Mouse (Mus musculus) ovary, postnatal 36 days (tissue): ENCODE measurements around the gene Gm7102.
"Not testable (repeated sequence)": the region's sequence is repeated elsewhere in the genome, so short reads cannot be mapped to it uniquely, and the experiment has no call there.

Source experiments
- DNase-seq: peaks from one replicate; pipeline ENCODE4 v3.0.0; 2022; ENCODE audit warnings: low spot score, mixed read lengths

Gene Gm7102

DNA sequence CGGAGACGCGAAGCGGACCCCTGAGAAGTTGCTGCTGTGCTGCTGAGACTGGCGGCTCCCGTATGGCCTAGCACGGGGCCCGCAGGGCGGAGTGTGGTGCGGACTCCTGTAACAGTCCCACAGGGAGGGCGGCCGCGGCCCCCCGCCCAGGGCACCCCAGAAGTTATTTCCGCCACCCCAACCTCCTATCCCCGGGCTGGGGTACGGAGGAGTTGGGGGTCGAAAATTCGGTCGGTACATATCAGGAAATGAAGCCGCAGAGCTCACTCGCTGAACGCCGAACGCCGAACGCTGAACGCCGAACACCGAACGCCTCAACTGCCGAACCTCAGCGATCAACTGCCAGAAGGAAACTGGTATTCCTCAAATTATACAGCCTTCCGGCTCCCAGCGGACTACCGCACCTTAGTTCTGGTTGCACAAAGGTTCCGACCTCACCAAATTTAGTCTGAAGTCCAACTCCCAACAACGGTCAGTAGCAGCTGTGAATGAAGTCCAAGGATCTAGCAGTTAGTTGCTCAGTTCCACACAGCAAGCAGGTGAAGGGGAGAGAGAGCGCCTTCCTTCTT lies at the start of gene Gm7102:
TSS of gene Gm7102 (minus strand) at position 554 of the 569 bp plus-strand sequence.
- no peak for DNase-seq

DNA sequence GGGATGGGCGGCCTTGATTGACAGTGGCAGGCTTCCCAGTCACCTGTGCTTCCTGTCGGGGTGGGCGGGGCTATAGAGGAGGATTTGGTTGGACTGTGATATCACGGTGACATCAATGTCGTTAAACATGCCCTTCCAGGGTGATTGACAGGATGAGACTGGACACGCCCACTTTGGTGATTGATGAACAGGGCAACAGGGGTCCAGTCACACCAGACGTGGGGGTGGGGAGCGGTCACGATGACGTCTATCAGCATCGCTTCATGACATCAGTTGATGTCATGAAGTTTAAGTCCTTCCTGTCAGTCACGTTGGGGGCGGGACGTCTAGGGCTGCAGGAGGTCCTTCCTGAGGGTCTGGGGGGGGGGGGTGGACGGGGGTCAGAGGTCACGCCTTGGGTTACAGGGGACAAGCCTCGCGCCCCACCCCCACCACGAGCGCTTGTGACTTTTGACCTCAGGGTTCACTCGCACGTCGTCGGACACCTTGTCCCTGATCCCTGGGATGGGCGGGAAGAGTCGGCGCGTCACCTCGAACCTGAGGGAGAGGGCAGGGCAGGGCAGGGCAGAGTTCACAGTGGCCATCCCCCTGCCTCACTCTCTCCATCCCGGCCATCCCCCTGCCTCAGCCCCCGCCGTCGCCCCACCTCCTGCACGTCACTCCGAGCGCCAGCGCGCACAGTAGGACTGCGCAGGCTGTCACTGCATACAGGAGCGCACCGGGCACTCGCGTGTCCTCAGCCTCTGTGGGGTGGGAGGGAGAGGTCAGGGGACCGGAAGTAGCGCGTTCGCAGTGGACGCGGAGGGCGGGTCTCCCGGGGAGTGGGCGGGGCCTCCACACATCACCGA lies 48.8 kb upstream of the Gm7102 start:
- DNase-seq, result no peak

DNA sequence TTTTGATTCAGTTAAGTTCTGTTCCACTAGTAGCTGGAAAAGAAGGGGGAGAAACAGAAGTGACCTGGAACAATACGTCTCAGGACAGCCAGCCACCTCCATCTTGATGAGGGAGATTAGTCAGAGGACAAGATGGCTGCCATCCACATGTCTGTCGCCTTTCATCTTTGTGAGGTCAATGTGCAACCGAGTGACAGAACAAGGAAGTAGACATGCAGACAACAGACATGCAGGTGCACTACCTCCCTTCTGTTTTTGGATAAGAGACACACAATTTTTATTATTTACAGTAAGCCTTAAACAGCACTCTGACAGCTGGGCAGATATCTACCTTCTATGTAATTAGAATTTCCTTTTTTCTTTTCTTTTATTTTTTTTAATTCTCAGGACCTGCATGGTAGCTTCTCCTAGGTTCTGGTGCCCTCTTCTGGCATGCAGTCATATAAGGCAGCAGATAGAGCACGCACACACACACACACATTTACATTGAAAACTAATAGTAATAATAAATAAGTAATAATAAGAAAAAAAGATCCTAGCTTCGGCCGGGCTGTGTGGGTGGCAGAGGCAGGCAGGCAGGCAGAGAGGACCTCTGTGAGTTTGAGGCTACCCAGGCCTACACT lies 47.7 kb upstream of the Gm7102 start:
- DNase-seq, result no peak

DNA sequence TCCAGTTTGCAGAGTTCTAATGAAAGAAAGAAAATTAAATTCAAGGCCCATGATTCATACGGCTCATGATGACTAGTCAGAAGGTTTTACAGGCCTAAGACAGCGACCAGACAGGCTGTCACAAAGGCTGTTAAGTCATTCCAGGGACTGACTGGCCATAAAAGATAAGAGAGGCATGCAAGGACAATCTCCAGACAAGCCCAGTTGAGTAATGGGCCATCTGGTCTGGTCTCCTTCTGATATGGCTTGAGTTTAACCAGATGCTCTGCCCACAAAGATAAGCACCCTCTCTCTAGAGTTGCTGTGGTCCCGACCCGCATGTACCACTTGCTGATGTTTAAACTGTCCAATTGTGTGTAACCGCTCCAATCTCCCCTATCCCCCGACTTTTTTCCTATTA lies 31.4 kb upstream of the Gm7102 start:
- not testable (repeated sequence) for DNase-seq

DNA sequence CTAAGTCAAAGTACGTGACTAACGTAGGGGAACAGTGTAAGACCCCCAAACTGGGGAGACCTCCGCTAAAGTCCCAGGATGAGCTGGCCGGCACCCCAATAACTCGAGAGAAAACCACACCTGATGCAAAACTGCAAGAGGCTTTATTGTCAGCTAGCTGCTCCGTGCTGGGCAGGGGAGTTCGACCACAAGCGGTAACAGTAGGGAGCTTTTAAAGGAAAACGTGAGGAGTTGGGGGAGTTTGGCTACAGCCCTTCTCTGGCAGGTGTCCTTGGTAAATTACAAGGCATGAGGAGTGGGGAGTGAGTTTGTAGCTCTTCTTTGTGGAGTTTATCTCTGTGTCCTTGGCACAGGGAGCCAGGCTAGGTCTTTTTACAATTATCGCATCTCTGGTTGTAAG lies 23.7 kb upstream of the Gm7102 start:
- DNase-seq, result peak; percentile 42

DNA sequence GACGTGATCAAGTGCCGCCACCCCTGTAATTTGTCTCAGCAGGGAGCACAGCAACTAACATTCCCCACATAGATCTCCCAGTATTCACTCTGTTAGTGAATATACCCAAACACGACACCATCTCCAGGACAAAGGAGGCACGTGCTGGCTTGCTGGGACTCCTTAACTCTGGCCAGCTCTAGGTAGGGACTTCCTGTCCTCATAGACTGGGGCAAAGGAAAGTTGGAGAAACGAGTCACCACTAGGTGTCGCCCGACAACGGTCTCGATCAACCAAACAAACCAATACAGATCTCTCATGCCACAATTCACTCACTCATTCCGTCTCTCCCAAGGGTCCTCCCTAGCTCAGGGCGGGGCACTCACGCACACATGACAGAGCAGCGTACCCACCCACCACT lies 23.2 kb upstream of the Gm7102 start:
- DNase-seq, result peak; percentile 80

DNA sequence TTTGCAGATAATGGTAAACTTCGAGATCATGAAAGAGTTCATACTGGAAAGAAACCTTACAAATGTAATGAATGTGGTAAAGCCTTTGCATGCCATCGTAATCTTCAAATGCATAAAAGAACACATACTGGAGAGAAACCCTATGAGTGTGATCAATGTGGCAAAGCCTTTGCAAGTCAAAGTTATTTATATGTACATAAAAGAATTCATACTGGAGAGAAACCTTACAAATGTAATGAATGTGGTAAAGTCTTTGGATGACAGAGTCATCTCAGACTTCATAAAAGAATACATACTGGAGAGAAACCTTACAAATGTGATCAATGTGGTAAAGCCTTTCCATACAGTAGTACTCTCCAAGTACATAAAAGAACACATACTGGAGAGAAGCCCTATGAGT lies 7.5 kb upstream of the Gm7102 start, which contains the start of gene Gm6020:
TSS of gene Gm6020 (plus strand) at position 301 of the 400 bp plus-strand sequence.
- not testable (repeated sequence) for DNase-seq

DNA sequence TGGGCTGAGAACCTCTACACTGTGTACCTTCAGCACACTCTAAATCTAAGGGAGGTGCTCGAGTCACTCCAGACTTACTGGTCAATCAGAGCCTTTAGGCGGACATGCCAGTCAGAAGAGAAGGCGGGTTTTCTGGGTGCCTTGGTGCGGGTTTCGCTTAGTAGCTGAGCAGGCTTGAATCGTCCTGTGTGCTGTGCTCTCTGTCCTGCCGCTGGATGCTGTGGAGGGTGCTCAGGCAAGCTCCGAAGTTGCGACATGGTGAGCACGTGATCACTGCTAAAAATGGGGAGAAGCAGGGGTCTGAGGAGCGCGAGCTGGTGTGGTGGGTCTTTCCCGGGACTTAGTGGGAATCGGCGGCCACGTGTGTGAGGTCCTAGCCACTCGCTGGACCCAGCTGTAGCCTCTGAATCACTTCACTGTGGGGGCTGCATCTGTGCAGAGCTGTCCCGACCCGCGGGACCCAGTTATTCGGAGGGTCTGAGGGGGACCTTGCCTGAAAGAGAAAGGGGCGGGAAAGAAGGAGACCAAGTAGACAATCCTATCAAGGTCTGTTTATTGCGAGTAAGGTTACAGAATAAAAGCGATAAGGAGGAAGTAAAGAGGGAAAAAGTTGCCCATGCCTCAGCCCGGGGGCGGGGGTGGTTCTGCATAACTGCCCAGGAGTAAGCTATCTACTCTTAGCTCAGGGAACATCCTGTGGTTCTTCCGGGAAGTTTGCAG lies 24.2 kb downstream of the Gm7102 start:
- peak; percentile 28 for DNase-seq

DNA sequence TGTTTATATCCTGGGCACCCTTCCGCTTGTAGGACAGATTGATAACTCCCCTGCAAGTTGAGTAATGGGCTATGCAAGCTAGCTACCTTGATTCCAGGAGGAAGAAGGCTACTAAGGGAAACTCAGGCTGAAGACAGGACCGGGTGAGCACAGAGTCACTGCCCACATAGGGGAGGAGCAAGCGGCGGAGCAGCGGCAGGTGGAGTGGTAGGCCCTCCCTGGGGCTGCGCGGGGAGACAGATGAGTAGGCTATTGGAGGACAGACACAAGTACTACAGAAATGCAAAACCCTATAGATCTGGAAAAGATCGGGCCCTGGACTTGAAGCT lies 24.8 kb downstream of the Gm7102 start:
- DNase-seq, result peak; percentile 43

DNA sequence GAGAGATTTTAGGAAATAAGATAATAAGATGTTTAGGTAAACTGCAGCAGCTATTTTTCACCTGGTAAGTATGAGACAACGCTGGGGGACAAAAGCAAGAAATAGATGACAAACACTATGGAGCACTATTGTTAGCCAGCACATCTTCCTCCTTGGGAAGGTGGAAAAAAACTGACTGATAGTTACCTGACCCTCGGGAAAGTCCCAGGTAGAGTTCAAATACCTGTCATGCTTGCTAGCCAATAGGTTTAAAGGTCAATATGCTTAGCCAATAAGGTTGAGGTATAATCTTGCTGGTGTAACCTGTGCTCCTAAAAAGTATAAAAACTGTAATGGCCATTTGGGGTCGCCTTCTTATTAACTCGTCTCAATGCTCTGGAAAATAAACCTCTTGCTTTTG lies 34.8 kb downstream of the Gm7102 start:
- DNase-seq, result no peak

DNA sequence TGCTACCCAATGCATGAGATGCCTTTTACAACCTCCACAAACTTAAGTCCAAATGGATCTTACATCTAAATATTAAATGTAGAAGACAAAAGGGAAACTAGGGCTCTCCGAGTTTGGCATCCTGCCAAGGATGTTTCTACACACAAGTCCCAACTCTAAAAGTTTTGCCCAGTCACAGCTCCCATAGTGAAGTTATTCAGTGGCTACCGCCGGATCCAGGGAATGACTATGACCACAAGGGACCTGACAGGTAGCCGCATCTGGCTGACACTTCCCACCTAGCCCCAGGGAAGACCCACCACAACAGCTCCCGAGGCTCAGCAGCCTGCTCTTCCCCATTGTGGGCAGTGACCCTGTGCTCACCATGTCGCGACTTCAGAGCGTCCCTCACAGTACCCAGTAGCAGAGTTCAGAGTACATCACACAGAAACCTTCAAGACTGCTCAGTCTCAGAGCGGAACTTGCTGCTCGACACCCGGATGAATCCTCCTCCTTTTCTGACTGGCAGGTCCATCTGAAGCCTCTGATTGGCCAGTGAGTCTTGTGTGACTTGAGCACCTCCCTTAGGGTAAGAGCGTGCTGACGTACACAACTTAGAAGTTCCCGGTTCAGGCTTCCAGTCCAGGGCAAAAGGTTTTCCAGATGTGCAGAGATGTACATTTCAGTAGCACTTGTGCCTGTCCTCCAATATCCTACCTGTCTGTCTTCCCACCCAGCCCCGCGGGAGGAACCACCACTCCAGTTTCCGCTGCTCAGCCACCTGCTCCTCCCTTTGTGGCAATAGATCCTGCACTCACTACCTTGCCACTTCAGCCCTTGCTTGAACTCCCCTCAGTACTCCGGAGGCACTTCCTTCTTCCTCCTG lies 35.5 kb downstream of the Gm7102 start, which contains the start of gene Zfp950:
TSS of gene Zfp950 (minus strand) at position 499 of the 865 bp plus-strand sequence.
- peak; percentile 67 for DNase-seq

DNA sequence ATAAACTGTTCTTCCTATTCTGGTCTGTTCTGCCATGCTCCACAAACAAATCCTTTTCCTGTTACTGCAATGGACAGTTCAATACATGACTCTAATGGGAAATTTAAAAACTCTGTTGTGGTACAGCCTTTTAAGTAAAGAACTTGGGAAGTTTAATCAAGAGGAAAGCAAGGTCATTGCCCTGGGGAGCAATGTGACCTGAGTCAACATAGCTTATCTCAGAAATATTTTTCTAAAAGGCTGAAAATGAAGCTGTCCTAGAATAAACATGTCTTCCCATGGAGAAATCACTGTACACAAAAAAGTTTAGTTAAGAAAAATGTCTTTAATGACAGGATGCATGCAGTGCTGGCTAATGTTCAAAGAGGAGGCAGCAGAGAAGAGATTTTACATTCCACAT lies 37.5 kb downstream of the Gm7102 start:
- DNase-seq, result no peak

DNA sequence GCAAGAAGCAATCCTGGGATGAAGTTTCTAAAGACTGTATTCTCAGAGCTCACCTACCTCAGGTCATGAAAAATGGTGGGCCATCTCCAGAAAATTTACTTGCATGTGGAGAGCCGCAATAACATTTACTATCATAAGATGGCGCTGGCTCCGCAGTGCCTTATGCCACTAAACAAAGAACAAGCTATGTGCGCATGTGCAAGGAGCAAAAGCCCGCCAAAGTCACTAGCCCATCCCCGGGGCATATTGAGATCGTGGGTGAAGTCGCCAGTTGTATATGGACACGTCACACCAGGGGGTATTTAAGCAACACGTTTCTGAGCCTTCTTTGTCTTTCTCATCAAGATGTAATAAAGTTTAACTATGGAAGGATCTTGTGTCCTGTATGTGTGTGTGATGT lies 45.0 kb downstream of the Gm7102 start:
- no peak for DNase-seq
